In the genomic region with DNA sequence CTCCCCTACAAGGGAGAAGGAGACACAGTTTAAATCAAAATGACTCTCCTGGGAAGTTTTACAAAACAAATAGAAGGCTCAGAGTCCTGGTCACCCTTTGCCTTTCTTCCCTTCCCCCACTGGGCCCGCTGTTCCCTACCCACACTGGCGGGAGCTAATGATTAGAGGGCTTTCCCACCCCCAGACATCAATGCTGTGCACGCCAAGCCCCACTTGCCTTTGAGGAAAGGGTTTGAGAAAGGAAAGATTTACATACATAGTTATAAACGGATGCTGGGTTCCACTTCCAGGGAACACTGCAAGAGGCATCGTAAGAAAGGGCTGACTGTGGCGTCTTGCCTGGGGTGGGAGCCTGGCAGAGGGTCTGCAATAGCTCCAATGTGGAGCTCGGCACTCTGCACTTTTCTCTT, we compare ENCODE assay signal across 12 mouse cellular contexts.
DNase-seq lines count a peak whose midpoint lies in the region; ATAC-seq and TF ChIP-seq lines count a peak whose summit lies in the region.
"Had no signal": no experiment of that assay in that cellular context is flagged by ENCODE, and none has a peak within 500 bp of the region (broad histone marks: within the 10 kb centered on the region; RNA-seq: fewer than 3 reads in every experiment).

No protein-coding gene starts in this region.

- TF ChIP-seq CTCF in lung, postnatal 0 days (IDR thresholded peaks at IDR 0.05) = no peak

- peaks cover 22% of the 10 kb centered on the region for H3K27me3 ChIP-seq in forebrain, embryonic 14.5 days (replicated peaks; ENCODE audit: control insufficient read depth, insufficient read depth, low read length)
- H3K27me3 ChIP-seq in neural tube, embryonic 13.5 days = no peaks in the 10 kb centered on the region
- no peaks in the 10 kb centered on the region for H3K27me3 ChIP-seq in lung, postnatal 0 days (replicated peaks; ENCODE audit: insufficient read depth, low read length)

- no peaks in the 10 kb centered on the region for H3K36me3 ChIP-seq in forebrain, embryonic 14.5 days (ENCODE audit: control insufficient read depth, insufficient read depth, low read length)
- H3K36me3 ChIP-seq in neural tube, embryonic 13.5 days = no peaks in the 10 kb centered on the region
- H3K36me3 ChIP-seq in lung, postnatal 0 days (ENCODE audit: insufficient read depth, low read length) = no peaks in the 10 kb centered on the region
- H3K36me3 ChIP-seq: heart, embryonic 15.5 days had no signal

- no peak overlapping the region for H3K4me2 ChIP-seq in forebrain, embryonic 14.5 days (ENCODE audit: low read length)
- H3K4me2 ChIP-seq in neural tube, embryonic 13.5 days = no peak overlapping the region
- no peak overlapping the region for H3K4me2 ChIP-seq in lung, postnatal 0 days (replicated peaks; ENCODE audit: low read depth, low read length)
- H3K4me2 ChIP-seq: heart, embryonic 15.5 days; lung, embryonic 14.5 days had no signal

- no peaks in the 10 kb centered on the region for H3K9me3 ChIP-seq in forebrain, embryonic 14.5 days (replicated peaks; ENCODE audit: control insufficient read depth, low read length)
- H3K9me3 ChIP-seq in neural tube, embryonic 13.5 days = no peaks in the 10 kb centered on the region
- no peaks in the 10 kb centered on the region for H3K9me3 ChIP-seq in lung, postnatal 0 days (ENCODE audit: low read length)
- H3K9me3 ChIP-seq: heart, embryonic 15.5 days had no signal

- no peak overlapping the region for H3K4me3 ChIP-seq in forebrain, embryonic 14.5 days (ENCODE audit: low read depth, low read length)
- no peak overlapping the region for H3K4me3 ChIP-seq in neural tube, embryonic 13.5 days
- H3K4me3 ChIP-seq in lung, postnatal 0 days (ENCODE audit: low read depth, low read length) = no peak overlapping the region
- H3K4me3 ChIP-seq: heart, embryonic 15.5 days had no signal

- TF ChIP-seq EP300 in lung, postnatal 0 days (IDR thresholded peaks at IDR 0.05) = no peak

- H3K9ac ChIP-seq in forebrain, embryonic 14.5 days (ENCODE audit: low read length) = peak overlapping the region; percentile 5; the same call in 1 of the 2 replicates
- H3K9ac ChIP-seq in neural tube, embryonic 13.5 days = no peak overlapping the region
- no peak overlapping the region for H3K9ac ChIP-seq in lung, postnatal 0 days (replicated peaks; ENCODE audit: low read depth)
- H3K9ac ChIP-seq: heart, embryonic 15.5 days; lung, embryonic 14.5 days had no signal

- intact Hi-C loops in left cerebral cortex, postnatal 4 days (cut with DNase I) = no loop called here

- peaks cover 25% of the 10 kb centered on the region for H3K4me1 ChIP-seq in forebrain, embryonic 14.5 days (ENCODE audit: control insufficient read depth, insufficient read depth, low read length)
- H3K4me1 ChIP-seq in neural tube, embryonic 13.5 days (replicated peaks) = peaks cover 30% of the 10 kb centered on the region
- H3K4me1 ChIP-seq in lung, postnatal 0 days (ENCODE audit: insufficient read depth, low read depth, low read length) = no peaks in the 10 kb centered on the region
- H3K4me1 ChIP-seq: heart, embryonic 15.5 days had no signal

- no peak overlapping the region; the same call in 1 of the 2 replicates for H3K27ac ChIP-seq in forebrain, embryonic 14.5 days (ENCODE audit: low read depth, low read length)
- peak overlapping the region; percentile 52 for H3K27ac ChIP-seq in neural tube, embryonic 13.5 days (replicated peaks)
- no peak overlapping the region for H3K27ac ChIP-seq in lung, postnatal 0 days (ENCODE audit: low read length)
- H3K27ac ChIP-seq: heart, embryonic 15.5 days had no signal

- peak; percentile 45 for DNase-seq in left cerebral cortex, postnatal 4 days
- no peak for DNase-seq in left cerebral cortex, adult 18-20 months (ENCODE audit: low spot score in 2 of 2)
- DNase-seq in forebrain, embryonic 14.5 days (ENCODE audit: low spot score) = peak; percentile 51
- peak; percentile 35 to 61 for DNase-seq in kidney, postnatal 4 days
- no peak for DNase-seq in gastrocnemius, adult 18-20 months (ENCODE audit: low spot score)
- DNase-seq in ovary, postnatal 14 days (ENCODE audit: low spot score) = no peak
- no peak for DNase-seq in lung, postnatal 0 days (ENCODE audit: low spot score)
- DNase-seq: cerebellum, adult 9-11 months; lung, embryonic 14.5 days; thymus, postnatal 25 days had no signal

- peak; percentile 48; the same call in 1 of the 2 replicates for ATAC-seq in forebrain, embryonic 14.5 days
- peak; percentile 72 for ATAC-seq in neural tube, embryonic 13.5 days (ENCODE audit: low read depth)
- ATAC-seq in lung, postnatal 0 days = no peak

- WGBS in forebrain, embryonic 14.5 days = 7% methylated on average over 7 of the region's 7 CpGs
- 3% methylated on average over 7 of the region's 7 CpGs for WGBS in neural tube, embryonic 13.5 days
- WGBS in lung, postnatal 0 days = 39% methylated on average over 7 of the region's 7 CpGs

Comparison
In these comparisons a context has a peak if more than half of its experiments do, and no peak if none do; other contexts are left out.
1. DNase-seq: peak in left cerebral cortex, postnatal 4 days (single experiment), forebrain, embryonic 14.5 days (single experiment) and kidney, postnatal 4 days (2 of 2); none in left cerebral cortex, adult 18-20 months (0 of 2), gastrocnemius, adult 18-20 months (single experiment), ovary, postnatal 14 days (single experiment) and lung, postnatal 0 days (single experiment).